Mouse (Mus musculus) liver, adult 2 months (tissue): ENCODE data around the gene Hoxc6. TPM values are rescaled to one million over a fixed set of nuclear protein-coding genes. Genes with fewer than 3 reads are reported as not detected.

Experiments
- DNase-seq: peaks from one replicate; pipeline ENCODE4 v3.0.0-alpha.2; 2011; ENCODE audit warnings: low read depth, low spot score; ENCODE audit errors: extremely low read depth
- H3K27ac ChIP-seq: fragments of 200-500 bp; replicated peaks from 2 replicates; pipeline ENCODE4 v1.5.1; 2012; ENCODE audit warnings: low read depth, mild to moderate bottlenecking, control low read depth, inconsistent platforms, low read length; ENCODE audit not compliant: insufficient read depth
- H3K27me3 ChIP-seq: fragments of 200-500 bp; 2 replicates; pipeline ENCODE4 v1.6.1; 2012; ENCODE audit warnings: mild to moderate bottlenecking, moderate library complexity, low read length, inconsistent platforms; ENCODE audit not compliant: control insufficient read depth, insufficient read depth
- H3K36me3 ChIP-seq: fragments of 200-500 bp; 2 replicates; pipeline ENCODE4 v1.6.1; 2012; ENCODE audit warnings: low read length, inconsistent platforms; ENCODE audit not compliant: control insufficient read depth, insufficient read depth
- H3K4me1 ChIP-seq: fragments of 200-500 bp; 2 replicates; pipeline ENCODE4 v1.6.1; 2011; ENCODE audit warnings: low read length; ENCODE audit not compliant: control insufficient read depth, insufficient read depth
- H3K4me3 ChIP-seq: fragments of 200-500 bp; 2 replicates; pipeline ENCODE4 v1.5.1; 2011; ENCODE audit warnings: low read depth, mild to moderate bottlenecking, control low read depth, low read length, moderate library complexity; ENCODE audit not compliant: insufficient read depth
- H3K79me2 ChIP-seq: fragments of 200-500 bp; 2 replicates; pipeline ENCODE4 v1.6.1; 2012; ENCODE audit warnings: inconsistent platforms, mild to moderate bottlenecking, low read length, moderate library complexity; ENCODE audit not compliant: control insufficient read depth, insufficient read depth
- H3K9ac ChIP-seq: fragments of 200-500 bp; 2 replicates; pipeline ENCODE4 v1.6.1; 2012; ENCODE audit warnings: low read depth, mild to moderate bottlenecking, control low read depth, inconsistent platforms, low read length
- CTCF ChIP-seq: fragments of 200-500 bp; IDR thresholded peaks from 2 replicates; pipeline ENCODE4 v1.5.1; 2011; ENCODE audit warnings: low read depth, low read length, control low read depth
- POLR2A ChIP-seq: fragments of 200-500 bp; IDR thresholded peaks from 2 replicates; pipeline ENCODE4 v1.6.1; 2011; ENCODE audit warnings: low read length, control low read depth; ENCODE audit not compliant: insufficient read depth; ENCODE audit errors: extremely low read depth
- WGBS: fragments of 180-500 bp; shearing (Covaris S2); methylation state at CpG from one replicate; pipeline ENCODE4 v1.1.7; 2018; 5-methylcytosine and 5-hydroxymethylcytosine counted together
- polyA plus RNA-seq: library from polyadenylated mRNA; depleted of rRNA; stranded (reverse); fragments of >200 nt; gene quantifications from 2 replicates; pipeline ENCODE4 v1.2.3, GENCODE M21; 2012
- total RNA-seq: library from RNA; depleted of rRNA; stranded (reverse); fragments of >200 nt; gene quantifications from 2 replicates; pipeline ENCODE4 v1.2.3, GENCODE M21; 2014

The Hoxc6 gene
- total and polyA plus RNA-seq, 2 experiments, result not detected

GRCm38 (mm10) chr15:103015406-103016166 is 17.5 kb downstream of the Hoxc6 start:
- TF ChIP-seq CTCF, result no peak
- no peak for TF ChIP-seq POLR2A
- Histone ChIP-seq H3K36me3 (no peaks in the 10 kb centered on the region), H3K27me3 (peaks cover 27% of the 10 kb centered on the region), H3K4me3 (no peak overlapping the region), H3K9ac (no peak overlapping the region), H3K4me1 (no peaks in the 10 kb centered on the region), H3K27ac (no peak overlapping the region), H3K79me2 (no peaks in the 10 kb centered on the region)
- 14% methylated on average over 19 of the region's 19 CpGs for WGBS
- no peak for DNase-seq

GRCm38 (mm10) chr15:103018636-103019035 is 20.6 kb downstream of the Hoxc6 start, which contains the start of gene Hoxc4:
Hoxc4 (plus strand) TSS chr15:103018934.
- Histone ChIP-seq H3K79me2 (no peaks in the 10 kb centered on the region), H3K4me1 (no peaks in the 10 kb centered on the region)
- DNase-seq, result no peak

DNA sequence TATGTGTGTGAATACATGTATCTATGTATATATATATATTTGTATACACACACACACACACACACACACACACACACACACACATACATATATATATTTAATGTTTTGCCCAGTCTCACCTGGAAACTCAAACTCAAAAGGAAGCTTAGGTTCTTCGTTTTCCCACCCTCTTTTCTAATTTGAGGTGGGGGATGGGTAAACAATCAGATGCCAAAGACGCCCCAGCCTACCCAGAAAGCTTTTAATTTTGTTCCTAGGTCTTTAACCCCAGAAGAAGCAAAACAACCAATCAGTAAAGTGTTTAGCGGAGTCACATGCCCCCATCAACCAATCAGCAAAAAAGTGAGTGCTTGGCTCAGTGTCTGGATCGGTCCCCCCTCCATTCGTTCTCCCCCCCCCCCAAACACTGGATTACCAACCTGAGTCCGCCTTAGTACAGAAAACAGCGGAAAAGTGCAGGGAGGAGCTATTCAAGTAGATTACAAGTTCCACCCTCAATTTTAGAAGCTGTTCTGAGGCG is 22.9 kb downstream of the Hoxc6 start:
- WGBS, result 4% methylated on average over 8 of the region's 8 CpGs
- Histone ChIP-seq H3K27ac (no peak overlapping the region), H3K27me3 (peaks cover 14% of the 10 kb centered on the region; the same call in 1 of the 2 replicates), H3K79me2 (no peaks in the 10 kb centered on the region), H3K4me1 (no peaks in the 10 kb centered on the region), H3K4me3 (no peak overlapping the region), H3K36me3 (no peaks in the 10 kb centered on the region), H3K9ac (no peak overlapping the region)
- TF ChIP-seq CTCF, result no peak
- TF ChIP-seq POLR2A, result no peak
- no peak for DNase-seq

More at GRCm38 (mm10) chr15:103018636-103019035, 20.6 kb downstream of the Hoxc6 start, which contains the start of gene Hoxc4:
- Histone ChIP-seq H3K4me3 (no peak within 1 kb of the TSS), H3K27me3 (peaks cover 18% of the 10 kb centered on the region), H3K27ac (no peak within 1 kb of the TSS), H3K9ac (no peak within 1 kb of the TSS), H3K36me3 (no peaks in the 10 kb centered on the region)
- TF ChIP-seq POLR2A (no peak), CTCF (no peak)
- WGBS, result 20% methylated on average over 9 of the region's 9 CpGs

GRCm38 (mm10) chr15:103021544-103021943 is 23.5 kb downstream of the Hoxc6 start:
- WGBS, result 15% methylated on average over 8 of the region's 8 CpGs
- TF ChIP-seq CTCF (no peak), POLR2A (no peak)
- H3K9ac ChIP-seq, result no peak overlapping the region
- no peak overlapping the region for H3K4me3 ChIP-seq
- H3K27me3 ChIP-seq, result peaks cover 18% of the 10 kb centered on the region; the same call in 1 of the 2 replicates
- no peak for DNase-seq
- no peaks in the 10 kb centered on the region for H3K4me1 ChIP-seq
- no peaks in the 10 kb centered on the region for H3K79me2 ChIP-seq
- H3K27ac ChIP-seq, result no peak overlapping the region
- H3K36me3 ChIP-seq, result no peaks in the 10 kb centered on the region

DNA sequence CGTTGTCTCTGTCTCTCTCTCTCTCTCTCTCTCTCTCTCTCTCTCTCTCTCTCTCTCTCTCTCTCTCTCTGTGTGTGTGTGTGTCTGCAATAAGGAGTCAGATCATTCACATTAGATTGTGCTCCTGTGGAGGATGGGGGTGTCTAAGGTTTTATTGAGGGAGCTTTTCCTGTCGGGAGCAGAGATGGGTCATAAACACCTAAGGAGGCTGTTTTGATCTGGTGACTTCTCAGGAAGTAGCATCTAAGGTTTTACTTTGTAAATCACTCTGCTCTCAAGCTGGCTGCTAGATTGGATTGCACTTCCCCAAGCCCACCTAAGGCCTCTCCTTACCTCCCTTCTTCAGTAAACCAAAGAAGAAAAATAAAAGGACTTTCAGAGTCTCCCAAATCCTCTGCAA is 26.1 kb downstream of the Hoxc6 start:
- H3K9ac ChIP-seq, result no peak overlapping the region
- H3K79me2 ChIP-seq, result no peaks in the 10 kb centered on the region
- H3K4me3 ChIP-seq, result no peak overlapping the region
- peaks cover 23% of the 10 kb centered on the region for H3K27me3 ChIP-seq
- H3K36me3 ChIP-seq, result no peaks in the 10 kb centered on the region
- no peaks in the 10 kb centered on the region for H3K4me1 ChIP-seq
- no peak for DNase-seq
- H3K27ac ChIP-seq, result no peak overlapping the region
- TF ChIP-seq CTCF, result no peak
- no peak for TF ChIP-seq POLR2A
- WGBS, result 10% methylated on average over 2 of the region's 2 CpGs
